Comparison of ENCODE assay signal across 8 mouse cellular contexts in genomic region chr15:102073559-102074069, GRCm38 (mm10). TPM values are rescaled to one million over a fixed set of nuclear protein-coding genes. Genes with fewer than 3 reads are reported as not detected.
A peak's percentile ranks its signal among the peaks of the same experiment; 100 is the strongest.
DNase-seq lines count a peak whose midpoint lies in the region; ATAC-seq lines count a peak whose summit lies in the region.

Gene Eif4b (plus strand): TSS chr15:102073773.

- peak within 1 kb of the TSS; percentile 98 for H3K9ac ChIP-seq in hindbrain, embryonic 12.5 days

- ATAC-seq in hindbrain, embryonic 12.5 days (ENCODE audit: low FRiP score): peak; percentile 95

- H3K4me2 ChIP-seq in hindbrain, embryonic 12.5 days (replicated peaks): peak within 1 kb of the TSS; percentile 90

- peak within 1 kb of the TSS; percentile 96 for H3K4me3 ChIP-seq in hindbrain, embryonic 12.5 days

- peaks cover 20% of the 10 kb centered on the region for H3K4me1 ChIP-seq in hindbrain, embryonic 12.5 days

- WGBS in hindbrain, embryonic 12.5 days: under 1% methylated on average over 58 of the region's 58 CpGs

- peak within 1 kb of the TSS; percentile 98 for H3K27ac ChIP-seq in hindbrain, embryonic 12.5 days

- H3K36me3 ChIP-seq in hindbrain, embryonic 12.5 days: no peaks in the 10 kb centered on the region

- H3K9me3 ChIP-seq in hindbrain, embryonic 12.5 days (replicated peaks): no peaks in the 10 kb centered on the region

- peak; percentile 100 for DNase-seq in NIH3T3 (ENCODE audit: low read depth)
- peak; percentile 100 for DNase-seq in cerebellum, postnatal 10 days
- peak; percentile 99 for DNase-seq in frontal cortex, postnatal 10 days (ENCODE audit: low spot score in 2 of 2)
- peak; percentile 98 to 99 for DNase-seq in layer of hippocampus, postnatal 14 days (ENCODE audit: low spot score in 2 of 2)
- DNase-seq in lung, postnatal 14 days: peak; percentile 99
- DNase-seq in retina, adult 2 months (ENCODE audit: low read depth, low spot score): peak; percentile 98
- DNase-seq in thymus, postnatal 36 days: peak; percentile 98 to 99

- peaks cover 9% of the 10 kb centered on the region; the same call in 1 of the 2 replicates for H3K27me3 ChIP-seq in hindbrain, embryonic 12.5 days

RNA-seq across cellular contexts. Expression of gene Eif4b, which starts in this region (rescaled TPM):
- polyA plus RNA-seq in hindbrain, embryonic 12.5 days (2016; fragmentation: Nextera tagmentation; extraction: Ambion mirVana): 94.0 and 97.1 TPM in 2 replicates
- total RNA-seq in layer of hippocampus, postnatal 14 days (2021): 100 to 1,000 TPM; 179 to 184 TPM

Comparison
In these comparisons a context has a peak if more than half of its experiments do, and no peak if none do; other contexts are left out.
1. Peak in every context shown above with its lines: DNase-seq, ATAC-seq, H3K4me3 ChIP-seq and H3K27ac ChIP-seq.